Mouse (Mus musculus) heart, embryonic 14.5 days (tissue): ENCODE measurements around the gene Mylk. TPM values are rescaled to one million over a fixed set of nuclear protein-coding genes. Genes with fewer than 3 reads are reported as not detected.
"Not testable (repeated sequence)": the region's sequence is repeated elsewhere in the genome, so short reads cannot be mapped to it uniquely, and the experiment has no call there.

Experiments used
- ATAC-seq: fragments of 200-750 bp; cut with Nextera tagmentation; 2 replicates; pipeline ENCODE4 v1.8.0; 2017; ENCODE audit warnings: low read depth, moderate TSS enrichment; ENCODE audit not compliant: insufficient number of reproducible peaks, insufficient read depth, low FRiP score
- H3K27ac ChIP-seq, 2 experiments: fragments of 200-500 bp in 1 of 2; fragments of 300-500 bp in 1 of 2; sonication (generic) in 1 of 2; replicated peaks in 1 of 2; 2 replicates each; pipeline ENCODE4 v1.5.1; 2012 to 2014; ENCODE audit warnings: low read depth in 2 of 2, low read length in 2 of 2, control low read depth in 1 of 2, mild to moderate bottlenecking in 1 of 2, mixed read lengths in 1 of 2; ENCODE audit not compliant: control insufficient read depth in 1 of 2, insufficient read depth in 1 of 2
- H3K27me3 ChIP-seq: fragments of 300-500 bp; sonication (generic); 2 replicates; pipeline ENCODE4 v1.6.1; 2014; ENCODE audit warnings: mild to moderate bottlenecking, low read length, control low read depth; ENCODE audit not compliant: control insufficient read depth, insufficient read depth
- H3K36me3 ChIP-seq: fragments of 300-500 bp; sonication (generic); 2 replicates; pipeline ENCODE4 v1.6.1; 2014; ENCODE audit warnings: mild to moderate bottlenecking, control low read depth, low read length, mixed read lengths; ENCODE audit not compliant: control insufficient read depth, insufficient read depth
- H3K4me1 ChIP-seq, 2 experiments: fragments of 200-500 bp in 1 of 2; fragments of 300-500 bp in 1 of 2; sonication (generic) in 1 of 2; 2 replicates each; pipeline ENCODE4 v1.6.1; 2012 to 2014; ENCODE audit warnings: low read length in 2 of 2, control low read depth in 1 of 2, mixed read lengths in 1 of 2; ENCODE audit not compliant: control insufficient read depth in 2 of 2, insufficient read depth in 2 of 2
- H3K4me2 ChIP-seq: fragments of 300-500 bp; sonication (generic); 2 replicates; pipeline ENCODE4 v1.6.1; 2014; ENCODE audit warnings: mild to moderate bottlenecking, low read length
- H3K4me3 ChIP-seq, 2 experiments: fragments of 200-500 bp in 1 of 2; fragments of 300-500 bp in 1 of 2; sonication (generic) in 1 of 2; 2 replicates each; pipeline ENCODE4 v1.5.1; 2012 to 2014; ENCODE audit warnings: low read length in 2 of 2, mild to moderate bottlenecking in 2 of 2, control low read depth in 1 of 2, low read depth in 1 of 2, moderate library complexity in 1 of 2; ENCODE audit not compliant: control insufficient read depth in 1 of 2, insufficient read depth in 1 of 2
- H3K9ac ChIP-seq: fragments of 300-500 bp; sonication (generic); 2 replicates; pipeline ENCODE4 v1.6.1; 2014; ENCODE audit warnings: mild to moderate bottlenecking, low read length
- H3K9me3 ChIP-seq: fragments of 300-500 bp; sonication (generic); 2 replicates; pipeline ENCODE4 v1.6.1; 2016; ENCODE audit warnings: low read length, control low read depth; ENCODE audit not compliant: control insufficient read depth
- WGBS: fragments of 180-500 bp; shearing (Covaris S2); extraction: QIAGEN DNeasy Blood & Tissue Kit; methylation state at CpG from one replicate; pipeline ENCODE4 v1.1.7; 2014; 5-methylcytosine and 5-hydroxymethylcytosine counted together
- polyA plus RNA-seq: library from polyadenylated mRNA; unstranded; fragments of >200 nt; fragmentation: Nextera tagmentation; extraction: Ambion mirVana; gene quantifications from 2 replicates; pipeline ENCODE4 v1.2.1, GENCODE M21; 2014

The Mylk gene
- polyA plus RNA-seq, 1 experiment from 2014 or later, result 8.5 TPM

DNA sequence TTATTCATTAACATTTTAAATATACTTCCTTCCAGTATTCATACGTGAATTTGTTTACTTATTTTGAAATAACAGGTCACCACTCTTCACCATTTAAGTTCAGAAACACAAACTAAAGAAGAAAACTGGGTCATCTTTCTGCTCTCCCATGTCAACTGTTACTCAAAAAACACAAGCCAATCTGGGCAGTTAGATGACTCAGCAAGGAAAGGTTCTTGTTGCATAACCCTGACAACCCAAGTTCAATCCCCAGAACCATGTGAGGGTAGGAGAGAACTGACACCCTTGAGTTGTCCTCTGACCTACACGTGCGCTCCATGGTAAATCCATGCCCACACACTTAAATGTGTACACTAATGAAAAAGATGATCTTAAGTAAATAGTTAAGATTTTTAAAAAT is 19.9 kb upstream of the Mylk start:
- Histone ChIP-seq H3K36me3 (peaks cover 42% of the 10 kb centered on the region), H3K9me3 (peaks cover 4% of the 10 kb centered on the region; the same call in 1 of the 2 replicates), H3K4me2 (no peak overlapping the region), H3K4me1 (no peaks in the 10 kb centered on the region), H3K4me3 (no peak overlapping the region), H3K9ac (no peak overlapping the region), H3K27me3 (no peaks in the 10 kb centered on the region), H3K27ac (no peak overlapping the region)
- no peak for ATAC-seq
- 93% methylated on average over 3 of the region's 3 CpGs for WGBS

DNA sequence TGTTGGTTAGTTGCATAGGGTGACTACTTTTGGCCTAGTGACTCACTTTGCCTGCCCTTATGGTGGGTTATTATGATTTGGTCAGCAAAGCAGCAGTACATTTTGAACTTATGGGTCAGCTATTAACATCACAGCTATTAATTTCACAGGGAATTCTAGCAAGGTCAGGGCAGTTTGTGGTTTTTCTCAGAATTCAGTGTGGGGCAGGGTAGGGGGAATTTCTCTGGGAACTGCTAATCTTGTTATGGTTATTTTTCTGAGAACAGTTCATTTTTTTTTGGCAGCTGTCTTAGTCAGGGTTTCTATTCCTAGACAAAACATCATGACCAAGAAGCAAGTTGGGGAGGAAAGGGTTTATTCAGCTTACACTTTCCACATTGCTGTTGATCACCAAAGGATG is 16.4 kb upstream of the Mylk start:
- ATAC-seq, result not testable (repeated sequence)

DNA sequence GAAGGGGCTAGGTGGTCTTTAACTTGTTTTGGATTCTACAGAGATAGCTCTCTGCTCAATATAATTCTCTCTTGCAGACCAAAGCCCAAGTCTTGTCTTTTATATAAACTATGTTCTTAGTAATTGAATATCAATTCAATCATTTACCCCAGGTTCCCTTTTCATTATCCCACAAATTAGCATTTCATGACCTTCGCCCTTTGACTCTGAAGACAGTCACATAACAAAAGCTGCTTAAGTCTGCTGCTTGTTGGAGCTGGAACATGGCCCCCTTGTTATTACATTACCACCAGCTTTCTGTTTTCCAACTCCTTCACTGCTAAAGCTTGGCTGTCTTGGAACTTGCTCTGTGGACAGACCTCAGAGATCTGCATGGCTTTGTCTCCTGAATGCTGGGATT is 15.6 kb upstream of the Mylk start:
- no peak overlapping the region for H3K27ac ChIP-seq
- H3K36me3 ChIP-seq, result peaks cover 15% of the 10 kb centered on the region
- no peaks in the 10 kb centered on the region for H3K27me3 ChIP-seq
- no peak overlapping the region for H3K4me2 ChIP-seq
- no peak overlapping the region for H3K9ac ChIP-seq
- peaks cover 9% of the 10 kb centered on the region; the same call in 1 of the 2 replicates for H3K9me3 ChIP-seq
- ATAC-seq, result no peak
- H3K4me3 ChIP-seq, result no peak overlapping the region
- 97% methylated on average over 1 of the region's 1 CpGs for WGBS
- no peaks in the 10 kb centered on the region for H3K4me1 ChIP-seq

More for the DNA sequence above, 16.4 kb upstream of the Mylk start:
- H3K36me3 ChIP-seq, result peaks cover 18% of the 10 kb centered on the region
- not testable (repeated sequence) for H3K9me3 ChIP-seq, H3K4me3 ChIP-seq, H3K4me2 ChIP-seq, H3K9ac ChIP-seq, H3K27me3 ChIP-seq, H3K27ac ChIP-seq, H3K4me1 ChIP-seq

DNA sequence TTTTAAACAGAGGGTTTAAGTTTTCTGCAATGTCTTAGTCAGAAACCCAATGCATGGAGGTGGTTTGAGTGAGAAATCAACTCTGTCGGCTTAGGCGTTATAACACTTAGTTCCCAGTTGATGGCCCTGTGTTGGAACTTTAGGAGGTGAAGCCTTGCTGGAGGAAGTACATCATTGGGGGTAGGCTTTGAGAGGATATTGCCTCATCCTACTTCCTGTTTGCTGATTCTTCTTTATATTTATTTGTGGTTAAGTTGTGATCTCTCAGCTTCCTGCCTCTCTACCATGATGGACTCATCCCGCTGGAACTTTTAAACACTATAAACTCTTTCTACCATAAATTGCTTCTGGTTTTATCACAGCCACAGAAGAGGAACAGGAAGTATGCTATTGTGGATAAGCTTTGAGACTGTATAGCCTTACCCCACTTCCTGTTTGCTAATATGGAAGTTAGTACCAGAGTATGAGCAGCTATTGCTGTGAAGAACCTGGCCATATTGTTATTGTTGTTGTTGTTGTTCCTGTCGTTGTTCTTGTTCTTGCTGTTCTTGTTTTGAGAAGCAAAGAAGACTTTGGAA is 6.3 kb upstream of the Mylk start:
- no peak for ATAC-seq
- no peak overlapping the region for H3K4me3 ChIP-seq
- H3K4me1 ChIP-seq, result no peaks in the 10 kb centered on the region
- no peaks in the 10 kb centered on the region for H3K9me3 ChIP-seq
- peaks cover 7% of the 10 kb centered on the region; the same call in 1 of the 2 replicates for H3K27me3 ChIP-seq
- H3K36me3 ChIP-seq, result no peaks in the 10 kb centered on the region
- 86% methylated on average over 4 of the region's 4 CpGs for WGBS
- no peak overlapping the region for H3K4me2 ChIP-seq
- H3K27ac ChIP-seq, result no peak overlapping the region
- no peak overlapping the region for H3K9ac ChIP-seq

DNA sequence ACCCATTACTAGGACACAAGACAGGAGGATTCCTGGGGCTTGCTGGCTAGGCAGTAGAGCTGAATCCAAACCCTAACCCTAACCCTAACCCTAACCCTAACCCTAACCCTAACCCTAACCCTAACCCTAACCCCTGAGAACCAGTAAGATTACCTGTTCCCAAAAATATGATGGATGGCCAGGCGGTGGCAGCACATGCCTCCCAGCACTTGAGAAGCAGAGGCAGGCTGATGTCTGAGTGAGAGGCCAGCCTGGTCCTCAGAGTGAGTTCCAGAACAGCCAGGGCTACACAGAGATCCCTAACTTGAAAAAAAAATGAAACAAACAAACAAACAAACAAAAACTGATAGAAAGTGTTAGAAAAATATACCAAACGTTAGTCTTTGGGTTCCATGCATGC is 2.1 kb upstream of the Mylk start:
- H3K4me2 ChIP-seq, result no peak overlapping the region
- peaks cover 24% of the 10 kb centered on the region for H3K27me3 ChIP-seq
- H3K9ac ChIP-seq, result no peak overlapping the region
- peaks cover 0 to 6% of the 10 kb centered on the region in 2 experiments; a peak in 1 of 4 replicates for H3K4me1 ChIP-seq
- 43% methylated on average over 2 of the region's 2 CpGs for WGBS
- H3K36me3 ChIP-seq, result no peaks in the 10 kb centered on the region
- no peak overlapping the region for H3K27ac ChIP-seq
- no peak overlapping the region for H3K4me3 ChIP-seq
- H3K9me3 ChIP-seq, result no peaks in the 10 kb centered on the region
- no peak for ATAC-seq

DNA sequence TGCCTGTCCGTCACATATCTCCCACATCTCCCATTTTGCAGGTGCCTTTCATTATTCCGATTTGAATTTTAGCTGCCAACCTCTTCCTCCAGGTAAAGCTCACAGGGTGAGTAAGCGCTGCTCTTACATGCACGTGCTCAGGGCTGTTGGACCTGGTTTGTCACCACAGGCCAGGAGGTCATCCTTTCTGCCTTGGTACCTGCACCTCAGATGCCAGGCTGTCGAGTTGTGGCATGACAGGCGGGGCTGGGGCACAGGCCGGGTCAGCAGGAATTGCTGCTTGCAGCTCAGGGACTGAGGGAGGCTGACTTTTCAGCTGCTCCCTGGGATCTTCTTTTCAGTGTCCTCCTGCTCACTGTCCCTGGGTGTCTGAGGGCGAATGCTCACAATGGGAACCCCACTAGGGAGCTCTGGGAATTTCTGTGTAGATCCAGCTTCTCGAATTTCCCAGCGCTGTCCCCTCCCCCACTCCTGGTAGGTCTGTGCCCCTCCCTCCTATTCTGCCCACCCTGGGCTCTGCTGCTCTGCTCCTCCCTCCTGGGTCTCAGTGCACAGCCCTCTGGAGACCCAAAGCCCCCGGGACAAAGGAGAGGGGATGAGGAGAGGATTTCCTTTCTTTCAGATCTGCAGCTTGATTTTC is 3.2 kb downstream of the Mylk start:
- no peak overlapping the region for H3K9ac ChIP-seq
- H3K4me1 ChIP-seq, result peaks cover 0 to 6% of the 10 kb centered on the region in 2 experiments; a peak in 2 of 4 replicates
- ATAC-seq, result no peak
- H3K4me2 ChIP-seq, result no peak overlapping the region
- no peak overlapping the region for H3K27ac ChIP-seq
- H3K4me3 ChIP-seq, result no peak overlapping the region
- H3K27me3 ChIP-seq, result peaks cover 24% of the 10 kb centered on the region
- H3K36me3 ChIP-seq, result no peaks in the 10 kb centered on the region
- no peaks in the 10 kb centered on the region for H3K9me3 ChIP-seq
- 37% methylated on average over 11 of the region's 11 CpGs for WGBS

DNA sequence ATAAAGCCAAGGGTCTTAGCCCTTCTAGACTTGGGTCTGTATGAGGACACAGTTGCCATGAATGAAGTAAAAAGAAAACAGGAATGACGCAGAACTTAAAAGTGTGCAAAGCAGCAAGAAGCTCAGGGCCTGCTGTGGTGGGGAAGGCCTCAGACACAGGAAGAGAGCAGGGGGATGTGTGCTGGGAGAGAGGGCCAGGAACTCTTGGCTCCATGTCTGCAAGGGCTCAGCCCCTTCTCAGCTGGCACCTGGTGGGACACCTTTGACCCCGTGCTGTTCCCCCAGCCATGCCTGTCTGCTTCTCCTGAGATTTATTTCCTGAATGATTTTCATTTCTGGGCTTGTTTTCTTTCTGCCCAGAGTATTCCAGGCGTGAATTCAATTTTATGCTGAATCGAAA is 4.5 kb downstream of the Mylk start:
- Histone ChIP-seq H3K27me3 (peaks cover 13% of the 10 kb centered on the region), H3K4me1 (peaks cover 0 to 6% of the 10 kb centered on the region in 2 experiments; a peak in 2 of 4 replicates), H3K4me3 (no peak overlapping the region), H3K4me2 (no peak overlapping the region), H3K9me3 (no peaks in the 10 kb centered on the region), H3K9ac (no peak overlapping the region), H3K36me3 (no peaks in the 10 kb centered on the region), H3K27ac (no peak overlapping the region)
- WGBS, result 77% methylated on average over 4 of the region's 4 CpGs
- ATAC-seq, result no peak

DNA sequence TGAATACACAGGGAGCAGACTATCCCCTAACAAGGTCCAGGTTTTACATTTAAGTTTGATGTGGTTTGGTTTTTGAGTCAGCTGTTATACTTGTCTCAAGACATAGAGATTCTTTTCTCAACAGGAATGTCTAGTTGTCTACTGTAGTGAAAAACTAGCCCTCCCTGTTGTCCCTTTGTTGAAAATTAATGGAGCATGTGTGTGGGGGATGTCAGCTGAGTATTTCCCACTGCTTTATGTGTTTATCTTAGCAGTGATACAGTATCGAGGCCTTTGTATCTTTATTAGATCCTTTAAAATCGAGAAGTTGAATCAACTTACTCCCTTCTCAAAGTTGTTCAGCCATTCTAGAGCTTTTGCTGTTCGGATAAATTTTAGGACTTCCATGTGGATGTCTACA is 7.0 kb downstream of the Mylk start:
- Histone ChIP-seq H3K9me3 (no peaks in the 10 kb centered on the region), H3K4me1 (no peaks in the 10 kb centered on the region; a peak in 1 of 4 replicates), H3K4me3 (no peak overlapping the region), H3K4me2 (no peak overlapping the region), H3K36me3 (no peaks in the 10 kb centered on the region), H3K27ac (no peak overlapping the region), H3K9ac (no peak overlapping the region), H3K27me3 (0 out of 2 replicates have a peak, but pooled peaks cover 3% of the 10 kb centered on the region)
- WGBS, result 73% methylated on average over 3 of the region's 3 CpGs
- ATAC-seq, result no peak
